Mouse (Mus musculus) CD4-positive, CD25-positive, alpha-beta regulatory T cell, adult 4 months (primary cell): ENCODE results near the gene Btbd8. TPM values are rescaled to one million over a fixed set of nuclear protein-coding genes. Genes with fewer than 3 reads are reported as not detected.

Experiments used
- ATAC-seq: one replicate; pipeline ENCODE4 v1.8.0; 2017
- polyA plus RNA-seq, 2 experiments: library from polyadenylated mRNA; unstranded; fragments of 100-300 nt; shearing (Covaris generic); gene quantifications; one replicate each; pipeline ENCODE4 v1.2.1; 2017

Btbd8 gene
- polyA plus RNA-seq, 2 experiments from 2014 or later, result 8.9 to 9.7 TPM

DNA sequence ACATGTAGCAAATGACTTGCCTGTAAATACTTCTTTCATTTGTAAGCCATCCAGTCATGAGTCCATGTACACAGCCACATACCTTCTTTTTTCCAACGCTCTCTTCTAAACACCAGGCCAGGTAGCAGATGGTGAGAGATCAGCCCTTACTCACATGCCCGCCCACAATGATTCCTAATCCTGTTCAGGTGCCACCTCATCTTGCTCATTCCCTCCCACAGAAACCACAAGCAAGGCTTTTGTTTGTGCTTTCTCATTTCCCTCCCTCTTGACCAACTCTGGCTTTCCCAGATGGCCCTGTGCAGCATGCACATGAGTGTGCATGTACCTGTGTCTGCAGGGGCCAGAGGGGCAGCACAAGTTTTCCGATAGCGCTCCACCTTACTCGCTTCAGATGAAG lies 12.5 kb downstream of the Btbd8 start:
- ATAC-seq, result no peak

DNA sequence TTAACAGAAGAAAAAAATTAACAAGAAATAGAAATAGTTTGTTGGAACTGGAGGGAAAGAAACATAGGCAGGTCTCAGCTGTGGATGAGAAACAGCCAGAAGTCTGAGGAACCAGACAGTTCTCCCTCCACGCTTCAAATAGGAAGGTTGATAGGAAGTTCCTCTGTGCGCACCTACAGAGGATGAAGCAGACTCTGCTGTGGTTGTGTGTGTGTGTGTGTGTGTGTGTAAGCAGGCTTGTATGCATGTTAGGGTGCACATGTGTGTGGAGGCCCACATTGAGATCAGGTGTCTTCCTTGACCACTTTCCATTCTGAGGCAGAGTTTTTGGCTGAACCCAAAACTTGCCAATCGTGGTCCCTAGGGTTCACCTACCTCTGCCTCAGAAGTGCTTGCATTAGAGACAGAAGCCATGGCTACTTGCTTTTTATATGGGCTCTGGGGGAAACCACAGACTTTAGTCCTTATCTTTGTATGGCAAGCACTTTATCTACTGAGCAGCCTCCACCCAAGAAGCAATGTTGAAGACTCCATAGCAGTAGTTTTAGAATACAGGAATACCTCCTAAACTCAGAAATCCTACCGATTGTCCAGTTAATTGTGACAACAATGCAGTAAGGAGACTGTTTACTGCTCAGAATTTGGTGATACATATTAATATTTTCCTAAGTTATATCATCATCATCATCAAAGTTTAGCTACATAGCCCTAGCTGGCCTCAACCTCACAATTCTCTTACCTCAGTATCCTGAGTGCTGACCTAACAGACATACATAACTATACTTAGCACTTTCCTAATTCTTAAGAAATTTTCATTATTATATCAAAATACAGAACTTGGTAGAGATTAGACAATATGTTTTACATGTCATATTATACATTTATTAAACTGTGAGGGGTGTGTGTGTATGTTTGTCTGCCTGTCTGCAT lies 24.6 kb downstream of the Btbd8 start:
- no peak for ATAC-seq

DNA sequence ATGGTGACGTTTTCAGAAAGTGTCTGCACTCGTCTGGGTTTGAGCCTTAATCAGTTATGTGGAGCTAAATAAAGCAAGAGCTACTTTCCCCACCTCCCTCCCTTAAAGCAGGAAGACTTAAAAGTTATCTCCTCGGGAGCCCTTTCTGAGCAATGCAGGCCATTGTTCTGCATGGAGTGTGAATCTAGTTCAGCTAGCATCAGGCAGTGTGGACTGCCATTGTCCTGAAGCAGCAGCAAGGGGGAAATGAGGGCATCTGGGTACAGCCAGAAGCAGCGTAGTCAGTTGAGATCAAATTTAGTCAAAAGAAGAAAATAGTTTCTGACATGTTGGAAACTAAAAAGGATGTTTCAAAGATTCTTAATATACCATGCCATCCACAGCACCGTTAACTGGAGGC lies 28.7 kb downstream of the Btbd8 start:
- no peak for ATAC-seq

DNA sequence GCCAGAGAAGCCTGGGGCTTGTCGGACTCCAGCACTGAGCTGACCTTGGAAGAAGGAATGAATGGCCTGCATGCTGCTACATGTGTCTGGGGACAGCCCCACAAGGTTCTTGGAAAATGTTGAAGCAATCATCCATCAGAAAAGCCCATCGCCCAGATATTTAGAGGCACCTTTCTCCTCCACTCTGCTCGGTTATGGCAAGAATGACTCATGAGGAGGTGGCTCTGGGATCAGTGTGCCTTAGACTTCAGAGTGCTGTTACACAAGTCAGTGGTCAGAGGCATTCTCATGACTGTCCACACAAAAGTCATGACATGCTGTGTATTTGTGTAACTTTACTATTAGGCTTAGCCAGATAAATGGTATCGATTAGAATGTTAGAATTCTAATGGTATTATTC lies 29.3 kb downstream of the Btbd8 start:
- no peak for ATAC-seq

DNA sequence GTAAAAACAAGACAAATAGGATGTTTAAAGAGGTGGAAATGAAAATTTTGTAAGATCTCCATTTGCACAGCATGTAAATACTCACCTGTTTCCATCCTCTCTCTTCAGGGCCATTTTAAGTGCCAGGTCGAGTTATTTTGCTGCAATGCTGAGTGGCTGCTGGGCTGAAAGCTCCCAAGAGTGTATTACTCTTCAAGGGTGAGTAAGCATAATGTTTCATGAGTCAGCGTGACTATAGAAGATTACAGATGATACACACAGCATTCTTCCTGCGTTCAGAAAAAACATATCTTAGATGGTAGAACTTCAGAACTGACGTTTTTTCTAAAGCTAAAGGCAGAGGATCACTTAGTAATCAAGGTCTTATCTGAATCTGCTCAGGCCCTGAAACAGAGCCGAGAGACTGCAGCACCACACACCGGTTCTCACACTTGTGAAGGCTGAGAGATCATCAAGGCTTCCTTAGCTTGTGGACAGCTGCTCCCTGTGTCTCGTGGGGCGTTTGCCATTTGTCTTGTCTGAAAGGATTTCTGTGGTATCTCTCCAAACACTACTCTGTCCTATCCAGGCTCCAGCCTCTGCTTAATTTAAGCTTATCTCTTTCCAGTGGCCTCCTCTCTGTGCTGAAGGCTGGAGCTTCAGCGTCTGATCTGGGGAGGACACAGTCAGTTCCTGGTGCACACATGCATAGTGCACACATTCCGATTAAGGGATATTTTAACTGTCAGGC lies 33.0 kb downstream of the Btbd8 start:
- no peak for ATAC-seq

DNA sequence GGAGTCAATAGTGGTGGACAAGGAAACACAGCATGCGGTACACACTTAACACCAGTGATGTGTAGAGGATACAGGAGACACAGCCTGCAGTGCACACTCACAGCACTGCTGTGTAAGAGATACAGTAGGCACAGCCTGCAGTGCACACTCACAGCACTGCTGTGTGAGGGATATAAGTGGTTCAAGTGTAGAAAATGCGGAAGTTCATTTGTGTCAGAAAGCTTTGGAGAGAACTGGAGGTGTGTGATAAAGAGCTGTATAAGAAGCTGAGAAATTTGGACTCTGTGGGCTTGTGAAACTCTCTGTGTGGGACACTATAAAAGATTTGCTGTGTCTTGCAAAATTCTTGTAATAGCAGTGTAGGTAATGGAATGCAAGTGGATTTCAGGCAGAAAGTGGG lies 42.4 kb downstream of the Btbd8 start:
- no peak for ATAC-seq

DNA sequence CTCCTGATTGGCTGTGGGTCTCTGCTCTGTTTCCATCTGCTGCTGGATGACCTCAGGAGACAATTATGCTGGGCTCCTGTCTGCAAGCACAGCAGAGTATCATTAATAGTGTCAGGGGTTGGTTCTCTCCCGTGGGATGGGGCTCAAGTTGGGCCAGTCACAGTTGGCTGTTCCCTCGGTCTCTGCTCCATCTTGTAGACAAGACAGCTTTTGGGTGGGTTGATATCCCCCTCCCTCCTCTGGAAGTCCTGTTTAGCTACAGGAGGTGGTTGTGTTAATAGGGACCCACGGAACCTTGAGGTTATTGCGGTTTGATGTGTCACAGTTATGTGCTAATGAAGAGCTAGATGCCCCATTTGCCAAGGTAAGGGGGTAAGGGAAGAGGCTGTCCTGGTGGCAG lies 51.2 kb downstream of the Btbd8 start:
- ATAC-seq, result no peak

DNA sequence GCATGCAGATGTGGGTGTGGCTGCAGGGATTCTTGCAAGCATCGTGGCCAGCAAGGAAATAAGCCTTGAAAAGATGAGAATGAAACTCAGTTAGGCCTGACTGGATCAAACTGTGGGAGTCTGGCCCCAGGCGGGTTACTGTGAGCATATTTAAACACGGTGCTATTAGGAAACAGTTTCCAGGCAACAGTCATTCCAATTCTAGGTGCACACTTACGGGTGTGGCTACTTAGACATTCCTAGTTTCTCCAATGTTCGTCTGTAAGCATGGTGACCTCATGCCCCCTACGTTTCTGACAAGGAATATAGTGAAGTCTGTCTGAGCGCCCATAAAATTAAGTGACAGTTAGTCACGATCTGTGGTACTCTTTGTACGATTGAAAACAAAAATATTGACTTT lies 53.2 kb downstream of the Btbd8 start:
- ATAC-seq, result no peak

DNA sequence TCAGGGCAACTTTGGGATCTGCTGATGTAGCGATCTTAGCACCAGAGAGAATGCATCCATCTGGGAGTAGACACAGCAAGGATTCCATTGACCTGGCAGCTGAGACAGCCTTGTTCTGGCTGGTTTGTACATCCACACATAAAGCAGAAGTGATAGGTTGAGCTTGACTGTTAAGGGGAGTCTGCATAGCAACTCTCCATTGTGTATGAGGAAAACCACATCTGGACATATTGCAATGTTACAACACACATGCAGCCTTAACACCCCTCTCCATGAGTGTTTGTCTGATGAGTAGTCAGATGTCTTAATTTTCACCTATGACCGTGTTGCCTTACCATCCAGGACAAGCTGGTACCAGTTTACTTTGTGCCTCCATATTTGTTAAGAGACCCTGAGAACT lies 54.7 kb downstream of the Btbd8 start:
- ATAC-seq, result no peak

DNA sequence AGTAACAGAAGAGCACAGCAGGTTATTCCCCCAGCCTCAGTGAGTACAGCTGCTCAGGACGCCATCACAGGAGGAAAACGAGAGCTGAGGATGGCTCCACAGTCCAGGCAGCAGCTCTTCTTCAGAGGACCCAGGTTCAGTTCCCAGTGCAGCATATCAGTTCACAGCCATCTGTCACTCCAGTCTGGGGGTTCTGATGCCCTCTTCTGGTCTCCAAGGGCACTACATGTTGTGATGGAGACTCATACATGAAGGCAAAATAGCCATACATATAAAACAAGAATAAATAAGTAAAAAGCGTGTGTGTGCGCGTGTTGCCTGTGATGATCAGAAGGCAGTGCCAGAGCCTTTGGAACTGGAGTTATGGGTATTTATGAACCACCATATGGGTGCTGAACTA lies 57.0 kb downstream of the Btbd8 start:
- no peak for ATAC-seq

DNA sequence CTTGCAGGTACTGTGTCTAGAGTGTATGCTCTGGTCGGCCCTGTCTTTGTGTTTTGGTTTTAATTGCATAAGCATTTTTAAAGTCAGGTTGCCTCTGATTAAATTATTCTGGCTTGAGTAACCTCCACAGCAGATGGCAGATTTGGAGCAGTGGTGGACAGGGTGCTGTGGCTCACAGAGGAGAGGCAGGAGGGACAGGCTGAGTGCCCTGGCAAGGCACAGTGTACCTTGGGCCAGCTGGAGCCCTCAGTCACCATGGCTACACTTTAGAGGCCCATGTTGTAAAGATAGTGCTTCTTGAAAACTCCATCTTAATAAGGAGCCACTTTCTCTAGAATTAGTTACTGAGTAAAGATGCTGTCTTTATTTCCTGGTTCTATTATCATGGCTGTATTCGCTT lies 58.2 kb downstream of the Btbd8 start:
- no peak for ATAC-seq

DNA sequence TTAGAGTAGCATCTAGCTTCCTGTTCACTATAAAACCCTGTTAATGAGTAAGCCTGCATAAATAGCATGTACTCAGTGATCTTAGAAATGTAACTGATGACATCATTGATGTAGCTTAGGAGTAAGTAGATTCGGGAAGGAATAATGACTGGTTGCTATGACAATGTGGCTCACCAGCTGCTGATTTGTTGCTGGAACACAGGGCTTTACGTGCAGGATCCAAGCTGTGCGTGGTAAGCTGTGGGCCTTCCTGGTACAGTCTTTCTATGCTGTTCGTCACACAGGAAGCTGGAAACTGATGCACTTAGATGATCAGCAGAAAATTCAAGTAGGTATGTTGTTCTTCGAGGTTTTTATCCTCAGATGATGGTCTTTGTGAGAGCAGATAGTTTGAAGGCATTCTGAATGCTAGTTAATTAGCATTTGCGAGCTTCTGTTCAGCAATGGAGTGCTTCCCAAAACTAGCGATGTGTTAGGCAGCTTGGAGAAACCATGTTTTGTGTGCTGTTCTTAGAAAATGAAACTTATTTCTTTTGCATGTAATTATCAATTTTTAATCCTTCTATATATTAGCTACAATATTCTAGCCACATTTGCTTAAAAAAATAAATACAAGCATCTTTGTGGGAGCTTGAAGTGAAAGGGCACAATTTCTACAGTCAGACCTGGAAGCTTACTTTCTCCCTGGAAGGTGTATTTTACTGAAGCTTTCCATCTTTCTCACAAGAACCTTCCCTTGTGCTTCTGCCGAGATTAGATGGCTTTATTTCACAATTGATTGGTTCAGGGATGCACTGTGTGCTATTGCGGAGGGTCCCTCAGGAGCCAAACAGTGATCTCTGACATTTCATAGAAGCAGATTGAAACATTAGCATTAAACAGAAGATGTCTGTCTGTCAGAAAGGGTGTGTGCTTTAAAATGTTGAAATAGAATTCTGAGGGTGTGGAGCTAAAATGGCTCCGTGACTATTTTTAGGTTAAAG lies 60.0 kb downstream of the Btbd8 start:
- ATAC-seq, result peak; percentile 96

DNA sequence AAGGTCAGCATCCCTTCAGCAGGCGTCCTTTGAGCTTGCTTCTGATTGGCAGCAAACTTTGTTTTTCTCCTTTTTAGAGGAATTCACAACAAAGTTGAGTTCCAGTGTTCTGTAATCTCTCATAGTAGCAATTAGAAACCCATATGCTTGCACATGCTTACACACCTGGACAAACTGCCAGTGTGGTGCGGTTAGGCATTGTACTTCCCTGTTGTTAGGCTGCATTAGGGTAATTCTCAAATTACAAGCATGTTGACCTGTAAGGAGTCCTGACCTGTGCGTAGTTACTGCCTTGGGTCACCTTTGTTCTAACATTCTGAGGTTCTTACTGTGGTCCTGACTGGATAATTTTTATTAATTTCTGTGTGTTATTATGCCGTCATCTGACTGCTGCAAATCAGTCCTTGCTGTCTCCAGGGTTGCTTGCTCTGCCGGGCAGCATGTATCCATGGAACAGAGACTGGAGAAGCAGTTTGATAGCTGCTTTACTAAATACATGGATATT lies 61.1 kb downstream of the Btbd8 start:
- no peak for ATAC-seq

DNA sequence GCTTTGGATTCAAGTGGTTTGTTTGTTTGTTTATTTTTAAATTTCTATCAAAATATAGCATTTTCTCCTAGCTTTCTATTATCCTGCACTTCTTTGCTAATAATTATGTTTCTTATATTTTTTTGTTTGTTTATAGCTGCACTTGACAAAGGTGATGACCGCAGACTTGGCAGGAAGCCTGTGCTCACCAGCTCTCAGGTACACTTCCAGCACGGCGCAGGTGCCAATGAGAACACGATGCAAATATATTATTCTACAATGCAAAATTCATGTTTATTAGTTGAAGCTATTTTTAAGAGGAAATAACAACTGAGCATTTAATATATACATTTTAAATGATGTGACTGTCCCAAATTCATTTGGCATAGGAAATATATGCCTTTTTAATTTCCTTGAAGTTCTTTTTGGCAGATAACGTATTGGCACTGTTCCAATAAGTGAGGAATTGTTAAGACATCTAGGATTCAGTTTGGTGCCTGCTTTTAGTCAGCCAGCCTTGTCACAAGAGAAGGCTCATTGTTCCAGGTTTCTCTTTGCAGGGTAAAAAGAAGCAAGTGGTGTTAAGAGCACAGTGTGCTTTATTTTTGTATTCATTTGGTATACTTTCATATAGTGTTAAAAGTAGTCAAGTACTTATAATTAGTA lies 62.2 kb downstream of the Btbd8 start:
- ATAC-seq, result no peak

DNA sequence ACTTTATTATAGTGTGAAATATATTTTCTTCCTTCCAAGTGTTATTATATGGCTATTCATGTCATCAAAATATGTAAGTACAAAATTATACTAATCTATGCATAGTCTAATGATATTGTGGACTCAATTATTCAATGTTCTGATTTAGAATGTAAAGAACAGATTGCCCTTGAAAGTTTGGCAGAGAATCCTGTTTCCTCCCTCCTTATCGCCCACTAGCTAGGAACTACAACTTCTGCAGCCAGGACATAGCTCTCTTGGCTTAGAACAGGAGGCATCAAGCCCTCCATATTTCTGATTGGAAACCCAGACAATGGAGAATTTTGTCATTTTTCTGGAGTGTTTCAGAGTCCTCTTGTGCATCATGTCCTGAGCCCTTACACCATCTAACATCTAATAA lies 62.9 kb downstream of the Btbd8 start:
- ATAC-seq, result no peak

DNA sequence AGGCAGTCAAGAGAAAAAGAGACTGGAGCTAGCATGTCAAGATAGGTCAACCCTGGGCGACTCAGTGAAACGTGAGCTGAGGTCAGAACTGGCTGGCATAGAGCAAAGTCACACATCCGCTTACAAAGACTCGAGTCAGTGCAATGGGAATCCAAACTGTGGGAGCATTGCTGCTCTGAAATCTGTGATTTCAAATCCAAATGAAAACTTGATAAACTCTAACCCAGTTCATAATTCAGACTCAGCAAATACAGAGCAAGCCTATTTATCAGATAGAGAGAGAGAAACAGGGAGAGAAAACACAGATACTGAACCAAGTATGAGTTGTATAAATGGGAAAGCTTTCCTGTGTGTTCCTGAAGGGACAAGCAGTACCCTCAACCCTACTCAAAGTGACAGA lies 69.5 kb downstream of the Btbd8 start, which contains the start of gene Gm42669:
Gene Gm42669 (plus strand): TSS at position 301 of the 400 bp plus-strand sequence.
- no peak for ATAC-seq

DNA sequence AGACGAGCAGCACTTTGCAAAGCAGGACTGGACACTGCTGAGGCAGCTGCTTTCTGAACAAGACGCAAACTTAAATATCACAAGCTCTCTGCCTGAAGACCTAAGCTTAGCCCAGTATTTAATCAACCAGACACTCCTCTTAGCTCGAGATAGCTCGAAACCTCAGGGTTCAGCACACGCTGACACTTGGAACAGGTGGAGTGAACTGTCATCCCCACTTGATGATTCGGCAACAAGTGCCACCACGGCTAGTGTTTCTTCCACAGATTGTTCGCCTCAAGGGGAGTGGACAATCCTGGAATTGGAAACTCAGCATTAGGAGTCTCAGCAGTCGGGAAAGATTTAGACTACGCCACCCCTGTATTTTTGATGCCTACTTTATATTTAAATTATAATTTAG lies 72.7 kb downstream of the Btbd8 start:
- ATAC-seq, result no peak

DNA sequence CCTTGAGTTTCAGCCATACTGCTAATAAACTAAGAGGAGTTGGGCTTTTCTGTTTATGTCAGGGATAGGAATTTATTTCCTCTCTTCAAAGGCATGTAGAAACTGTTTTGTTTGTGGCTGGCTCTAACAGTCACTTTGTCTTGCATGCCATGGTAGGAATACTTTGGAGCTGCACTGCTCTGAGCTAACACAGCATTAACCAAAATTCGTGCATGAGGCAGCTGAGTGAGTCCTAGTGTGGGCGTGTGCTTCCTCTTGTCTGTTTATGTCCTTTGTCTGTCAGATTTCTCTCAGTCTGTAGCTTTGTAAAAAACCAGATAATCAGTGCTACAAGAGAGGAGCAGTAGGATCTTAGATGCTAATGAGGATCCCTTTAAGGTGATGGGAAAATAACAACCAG lies 73.5 kb downstream of the Btbd8 start:
- ATAC-seq, result no peak

DNA sequence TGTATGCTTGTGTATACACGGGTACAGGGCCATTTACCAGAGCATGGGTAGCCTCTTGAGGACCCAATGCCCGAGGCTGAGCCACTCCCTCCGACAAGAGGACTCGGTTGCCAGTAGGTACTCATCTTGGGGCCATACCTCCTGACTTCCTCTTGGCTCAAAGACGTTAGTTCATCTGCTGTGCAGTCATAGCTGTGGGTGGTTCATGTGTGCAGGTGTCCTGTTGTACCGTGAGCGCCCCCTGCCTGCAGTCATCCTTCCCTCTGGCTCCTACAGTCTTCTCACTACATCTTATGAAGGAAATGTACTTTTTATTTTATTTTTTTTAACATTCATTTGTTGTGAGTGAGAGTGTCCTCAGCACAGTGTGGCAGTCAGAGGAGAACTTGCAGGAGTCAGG lies 75.8 kb downstream of the Btbd8 start:
- peak; percentile 99 for ATAC-seq

DNA sequence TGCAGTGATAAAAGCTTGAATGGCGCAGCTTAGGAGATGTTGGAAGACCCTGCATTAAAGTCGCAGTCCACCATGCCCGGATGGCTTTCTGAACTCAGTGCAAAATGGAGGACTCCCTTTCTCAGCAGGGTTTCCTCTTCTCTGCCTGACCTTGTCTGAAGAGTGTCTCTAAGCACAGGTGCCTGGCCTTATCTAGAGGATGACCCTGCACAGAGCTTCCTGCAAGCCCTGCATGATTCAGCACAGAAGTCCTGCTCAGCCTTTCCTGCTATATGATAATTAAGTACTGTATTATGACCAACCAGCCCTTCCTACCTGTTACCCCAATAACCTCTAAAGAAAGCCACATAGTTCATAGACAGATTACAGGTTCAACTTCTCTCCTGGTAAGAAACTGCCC lies 77.7 kb downstream of the Btbd8 start:
- no peak for ATAC-seq

DNA sequence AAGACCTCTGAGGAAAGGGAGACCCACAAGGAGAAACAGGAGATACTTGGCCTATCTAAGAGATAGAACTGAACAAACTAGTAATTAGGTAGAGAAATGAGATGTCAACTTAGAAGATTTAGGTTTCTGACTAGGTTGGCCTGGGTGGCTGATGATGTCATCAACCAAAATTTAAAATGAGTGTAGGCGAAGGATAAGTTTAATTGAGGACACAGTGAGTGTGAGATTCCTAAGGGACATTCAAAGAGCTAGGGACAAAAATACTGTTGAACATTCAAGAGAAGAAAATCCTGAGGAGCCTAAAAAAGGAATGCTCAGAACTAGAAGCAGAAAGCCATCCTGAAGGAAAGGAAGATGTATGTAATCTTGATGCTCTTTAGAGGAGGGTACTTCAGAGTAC lies 78.3 kb downstream of the Btbd8 start:
- no peak for ATAC-seq

DNA sequence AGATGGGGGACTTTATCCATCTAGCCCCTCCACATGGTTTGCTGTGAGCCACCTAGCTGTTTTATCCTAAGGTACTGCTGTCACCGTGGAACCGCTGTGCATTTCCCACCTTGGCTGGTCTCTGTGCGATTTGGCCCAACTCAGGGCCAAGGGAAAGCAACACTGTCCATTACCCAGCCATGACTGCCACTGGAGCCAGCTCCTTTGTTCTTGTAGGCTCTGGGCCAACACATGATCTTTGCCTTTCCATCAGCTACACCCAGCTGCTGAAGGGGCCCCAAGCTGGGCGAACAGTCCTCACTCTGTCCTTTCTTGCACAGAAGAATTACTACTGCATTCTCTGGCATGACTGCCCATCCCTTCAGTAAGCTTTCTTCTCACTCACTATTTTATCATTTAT lies 80.8 kb downstream of the Btbd8 start:
- ATAC-seq, result no peak
